Mouse (Mus musculus): ENCODE measurements at regions not wholly inside any gene's neighbourhood (a gene's known extent, or its start where the extent isn't known, plus 50 kb on each side); places are given as distances from the start of the nearest gene placed in this dataset.
A peak's percentile ranks its signal among the peaks of the same experiment; 100 is the strongest.

DNA sequence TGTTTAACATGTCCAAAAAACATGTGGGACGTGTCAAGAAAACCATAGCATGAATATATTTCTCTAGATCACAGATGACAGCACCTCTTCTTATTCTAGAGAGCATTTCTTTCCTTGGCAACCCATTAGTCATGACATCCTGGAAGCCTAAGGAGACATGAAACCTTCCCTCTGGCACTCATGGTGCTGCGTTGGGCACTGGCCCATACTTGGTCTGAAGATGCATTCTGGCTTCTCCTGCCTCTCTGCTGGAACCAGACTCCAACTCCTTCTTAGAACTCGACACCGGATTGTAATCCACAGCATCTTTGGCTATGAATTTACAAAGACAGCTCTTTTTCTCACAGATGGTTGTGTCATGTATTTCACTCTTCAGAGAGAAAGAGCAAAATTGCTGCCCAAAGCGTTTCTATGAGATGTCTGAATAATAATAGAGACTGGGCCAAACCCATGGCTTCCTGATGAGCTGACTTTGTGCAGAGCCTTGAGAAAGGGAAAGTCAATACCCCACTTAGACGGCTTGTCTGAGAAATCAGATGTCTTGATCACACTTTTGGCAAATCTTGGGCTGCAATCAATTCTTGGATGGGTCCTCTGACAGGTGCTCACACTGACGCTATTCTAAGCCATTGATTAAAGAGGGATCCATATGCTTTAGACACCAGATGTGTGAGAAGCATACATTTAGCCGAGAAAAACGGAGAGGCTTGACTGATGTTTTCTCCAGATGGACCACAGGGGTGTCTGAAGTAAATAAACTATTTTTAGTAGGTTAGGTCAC lies 195.4 kb downstream of the Usp46 start:
- no peak for DNase-seq (ENCODE audit: inconsistent age in 2 of 2, low spot score in 1 of 2)

GRCm38 (mm10) chr5:73874770-73875169 lies 193.5 kb downstream of the Usp46 start:
- no peak for DNase-seq (ENCODE audit: inconsistent age in 2 of 2, low spot score in 1 of 2)

DNA sequence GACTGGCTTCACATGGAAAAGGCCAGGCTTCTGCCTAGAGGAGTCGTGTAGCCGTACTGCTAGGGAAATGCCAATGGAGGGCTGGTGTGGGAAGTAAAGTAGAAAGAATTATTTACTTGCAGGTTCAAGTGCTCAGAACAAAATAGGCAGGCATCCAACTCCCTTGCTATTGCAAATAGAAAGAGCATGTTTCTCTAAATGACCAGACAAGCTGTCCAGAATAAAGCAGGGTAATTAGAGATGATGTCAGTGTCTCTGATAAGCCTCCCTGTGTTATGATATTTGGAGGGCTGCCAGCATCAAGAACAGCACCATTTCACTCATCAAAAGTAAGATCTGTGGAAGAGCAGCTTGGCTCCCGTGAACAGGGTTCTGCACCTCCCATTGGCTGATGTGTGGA lies 192.4 kb downstream of the Usp46 start:
- peak; percentile 7 to 26 for DNase-seq (ENCODE audit: inconsistent age in 2 of 2, low spot score in 1 of 2)

- DNase-seq (ENCODE audit: inconsistent age in 2 of 2, low spot score in 1 of 2) = peak; percentile 64 to 83
Measured at GRCm38 (mm10) chr5:73880936-73881335, 187.3 kb downstream of the Usp46 start.

DNA sequence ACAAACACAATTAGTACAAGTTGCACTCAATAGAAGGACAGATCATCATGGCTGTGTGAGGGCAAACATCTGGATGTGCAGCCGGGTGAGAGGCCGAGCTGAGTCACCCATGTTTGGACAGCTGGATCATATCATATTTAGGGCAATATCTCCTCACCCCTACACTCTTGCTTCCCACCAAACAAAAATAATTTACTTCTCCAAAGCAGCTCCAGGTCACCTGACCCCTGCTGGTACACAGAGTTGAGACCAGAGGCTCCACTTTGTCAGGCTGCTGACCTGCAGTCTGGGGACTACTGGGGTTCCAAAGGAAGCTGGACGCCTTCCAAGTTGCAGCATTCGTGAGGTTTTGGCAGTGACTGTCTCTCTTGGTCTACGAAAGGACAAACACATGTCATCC lies 186.3 kb downstream of the Usp46 start:
- peak; percentile 80 to 89 for DNase-seq (ENCODE audit: inconsistent age in 2 of 2, low spot score in 1 of 2)

DNA sequence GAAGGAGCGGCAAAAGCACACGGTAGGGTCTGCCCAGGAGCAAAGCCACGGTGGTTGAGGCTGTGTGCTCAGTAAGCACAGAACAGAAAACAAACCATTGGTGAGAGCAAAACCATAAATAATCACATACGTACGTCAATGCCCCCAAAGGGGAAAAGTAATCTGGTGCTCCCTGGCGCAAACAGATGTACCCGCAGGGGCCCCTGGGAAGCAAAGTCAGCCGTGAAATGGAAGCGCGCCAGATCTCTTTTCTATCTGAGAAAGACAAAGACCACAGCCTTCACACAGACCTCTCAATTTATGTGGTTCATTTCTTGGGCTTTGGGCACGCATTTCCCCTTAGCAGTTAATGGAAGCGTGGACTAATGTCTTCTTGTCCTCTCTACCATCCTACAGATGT lies 183.2 kb downstream of the Usp46 start:
- DNase-seq (ENCODE audit: inconsistent age in 2 of 2, low spot score in 1 of 2) = no peak

DNA sequence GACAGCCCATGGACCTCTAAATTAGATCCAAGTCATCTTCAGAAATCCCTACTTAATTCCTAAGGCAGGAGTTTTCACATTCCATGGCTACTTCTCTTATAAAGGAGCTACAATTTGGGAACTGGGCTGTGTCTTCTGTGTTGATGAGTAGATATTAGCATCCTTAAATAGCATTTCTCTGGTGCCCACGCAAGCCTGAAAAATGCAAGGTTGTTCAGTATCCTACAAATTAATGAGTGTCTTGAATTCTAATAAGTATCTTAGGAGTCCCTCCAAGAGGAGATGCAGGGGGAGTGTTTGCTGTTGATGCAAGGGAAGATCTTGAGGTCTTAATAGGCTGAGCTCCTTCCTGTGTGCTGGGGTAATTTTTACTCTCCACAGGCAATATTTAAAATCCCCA lies 182.5 kb downstream of the Usp46 start:
- no peak for DNase-seq (ENCODE audit: inconsistent age in 2 of 2, low spot score in 1 of 2)

GRCm38 (mm10) chr5:73887306-73887958 lies 180.8 kb downstream of the Usp46 start:
- no peak for DNase-seq (ENCODE audit: inconsistent age in 2 of 2, low spot score in 1 of 2)

GRCm38 (mm10) chr5:73888391-73888790 lies 179.8 kb downstream of the Usp46 start:
- peak in 1 of 2 experiments; percentile 29 for DNase-seq (ENCODE audit: inconsistent age in 2 of 2, low spot score in 1 of 2)

DNA sequence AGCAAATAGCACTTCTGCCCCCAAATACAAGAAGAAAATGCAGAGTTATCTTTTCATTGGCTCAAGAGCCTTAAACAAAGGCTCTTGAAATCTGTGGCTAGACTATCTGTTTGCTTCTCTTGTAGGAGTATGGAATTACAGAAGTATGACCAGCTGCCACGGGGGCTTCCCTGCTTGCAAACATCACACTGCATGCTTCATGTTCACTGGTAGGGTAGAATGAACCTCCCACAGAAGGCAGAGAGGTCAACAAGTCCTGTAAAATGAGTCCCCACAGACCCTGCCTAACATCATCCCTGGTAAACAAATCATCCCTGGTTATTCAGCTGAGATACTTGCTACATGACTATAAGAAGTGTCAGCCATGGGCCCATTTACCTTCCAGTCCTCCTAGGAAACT lies 178.9 kb downstream of the Usp46 start:
- DNase-seq (ENCODE audit: inconsistent age in 2 of 2, low spot score in 1 of 2) = no peak

GRCm38 (mm10) chr5:73890942-73891341 lies 177.3 kb downstream of the Usp46 start:
- DNase-seq (ENCODE audit: inconsistent age in 2 of 2, low spot score in 1 of 2) = no peak

DNA sequence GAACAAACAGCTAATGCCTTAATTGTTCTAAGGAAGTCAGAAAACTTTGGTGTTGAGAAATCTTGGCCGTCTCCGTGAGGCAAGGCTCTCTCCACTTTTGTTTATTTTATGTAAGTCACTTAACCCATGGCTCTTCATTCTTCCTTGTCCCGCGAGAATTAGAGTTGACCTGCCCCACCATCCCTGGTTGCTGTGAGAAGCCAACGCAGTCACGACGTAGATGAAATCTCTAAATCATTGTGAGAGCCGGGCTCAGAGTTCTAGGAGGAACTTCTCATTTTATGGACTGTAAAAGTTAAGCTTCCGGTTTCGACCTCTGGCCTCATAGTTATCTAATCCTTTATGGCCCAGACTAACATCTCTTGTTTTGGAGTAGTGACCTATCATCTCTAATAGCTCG lies 176.6 kb downstream of the Usp46 start:
- no peak for DNase-seq (ENCODE audit: inconsistent age in 2 of 2, low spot score in 1 of 2)

- DNase-seq (ENCODE audit: inconsistent age in 2 of 2, low spot score in 1 of 2) = no peak
Measured at GRCm38 (mm10) chr5:73892440-73893225, 175.6 kb downstream of the Usp46 start.

DNA sequence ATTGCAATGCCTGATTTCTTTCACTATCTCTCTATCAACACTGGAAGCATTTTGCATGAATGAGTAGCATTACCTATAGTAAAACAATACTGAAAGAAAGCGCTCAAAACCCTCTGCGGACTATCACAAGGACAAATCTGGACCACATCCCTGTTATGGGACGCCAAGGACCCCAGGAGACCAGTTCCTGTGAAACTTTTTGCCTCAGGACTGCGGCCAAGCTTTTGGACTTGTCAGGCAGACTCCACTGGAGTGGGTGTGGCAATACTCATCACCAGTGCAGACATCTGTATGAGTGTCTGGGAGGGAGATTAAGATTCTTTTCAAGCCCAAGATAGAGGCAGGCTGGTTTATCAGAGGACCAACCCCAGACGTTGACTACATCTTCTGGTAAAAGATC lies 173.0 kb downstream of the Usp46 start:
- DNase-seq (ENCODE audit: inconsistent age in 2 of 2, low spot score in 1 of 2) = no peak

DNA sequence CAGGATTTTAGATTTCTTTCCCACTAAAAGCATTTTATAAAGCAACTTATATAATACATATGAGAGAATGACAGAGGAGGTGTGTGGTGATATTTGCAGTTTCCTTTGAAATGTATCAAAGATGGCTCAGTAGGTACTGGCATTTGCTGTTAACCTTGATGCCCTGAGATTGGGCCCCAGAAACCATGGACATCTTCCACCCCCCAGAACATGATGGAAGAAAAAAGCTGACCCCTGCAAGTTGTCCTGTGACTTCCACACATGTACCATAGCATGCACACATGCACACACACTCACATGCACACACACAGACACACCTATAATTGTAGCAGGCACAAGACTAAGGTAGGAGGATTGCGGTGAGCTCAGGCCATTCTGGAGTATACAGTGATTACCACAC lies 171.4 kb downstream of the Usp46 start:
- DNase-seq (ENCODE audit: inconsistent age in 2 of 2, low spot score in 1 of 2) = no peak

- DNase-seq (ENCODE audit: inconsistent age in 2 of 2, low spot score in 1 of 2) = no peak
Measured at GRCm38 (mm10) chr5:73901651-73902050, 166.6 kb downstream of the Usp46 start.

GRCm38 (mm10) chr5:73902470-73903218 lies 165.6 kb downstream of the Usp46 start:
- no peak for DNase-seq (ENCODE audit: inconsistent age in 2 of 2, low spot score in 1 of 2)

GRCm38 (mm10) chr5:73903219-73903570 lies 165.0 kb downstream of the Usp46 start:
- DNase-seq (ENCODE audit: inconsistent age in 2 of 2, low spot score in 1 of 2) = no peak

GRCm38 (mm10) chr5:73904146-73904811 lies 164.0 kb downstream of the Usp46 start:
- no peak for DNase-seq (ENCODE audit: inconsistent age in 2 of 2, low spot score in 1 of 2)

DNA sequence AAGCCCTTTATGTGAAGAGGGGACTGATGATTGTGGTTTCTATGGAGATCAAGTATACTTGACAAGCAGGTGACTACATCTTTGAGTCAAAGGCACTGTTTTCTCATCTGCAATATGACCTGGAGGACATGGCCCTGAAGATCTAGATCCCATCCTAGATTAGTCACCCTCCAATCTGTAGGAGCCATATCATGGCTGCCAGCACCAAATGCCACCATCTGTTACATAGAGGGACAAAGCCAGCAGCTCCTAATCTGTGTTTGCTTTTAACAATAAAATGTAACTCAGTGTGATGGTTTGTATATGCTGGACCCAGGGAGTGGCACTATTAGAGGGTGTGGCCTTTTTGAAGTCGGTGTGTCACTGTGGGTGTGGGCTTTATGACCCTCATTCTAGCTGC lies 156.1 kb downstream of the Usp46 start:
- DNase-seq (ENCODE audit: inconsistent age in 2 of 2, low spot score in 1 of 2) = no peak

- no peak for DNase-seq (ENCODE audit: inconsistent age in 2 of 2, low spot score in 1 of 2)
Measured at GRCm38 (mm10) chr5:73913116-73913515, 155.1 kb downstream of the Usp46 start.

Measured in adrenal gland, adult (tissue).